Mouse (Mus musculus) cortical plate, adult 2 months (tissue): ENCODE measurements around the gene Ggps1.

Experiments
- CTCF ChIP-seq: fragments of 200-500 bp; IDR thresholded peaks from 2 replicates; pipeline ENCODE4 v1.5.1; 2011; ENCODE audit warnings: mild to moderate bottlenecking, control low read depth, low read length; ENCODE audit not compliant: insufficient read depth; ENCODE audit errors: extremely low read depth
- POLR2A ChIP-seq: fragments of 200-500 bp; IDR thresholded peaks from 2 replicates; pipeline ENCODE4 v1.6.1; 2011; ENCODE audit warnings: mild to moderate bottlenecking, low read length, control low read depth; ENCODE audit not compliant: insufficient read depth; ENCODE audit errors: extremely low read depth

DNA sequence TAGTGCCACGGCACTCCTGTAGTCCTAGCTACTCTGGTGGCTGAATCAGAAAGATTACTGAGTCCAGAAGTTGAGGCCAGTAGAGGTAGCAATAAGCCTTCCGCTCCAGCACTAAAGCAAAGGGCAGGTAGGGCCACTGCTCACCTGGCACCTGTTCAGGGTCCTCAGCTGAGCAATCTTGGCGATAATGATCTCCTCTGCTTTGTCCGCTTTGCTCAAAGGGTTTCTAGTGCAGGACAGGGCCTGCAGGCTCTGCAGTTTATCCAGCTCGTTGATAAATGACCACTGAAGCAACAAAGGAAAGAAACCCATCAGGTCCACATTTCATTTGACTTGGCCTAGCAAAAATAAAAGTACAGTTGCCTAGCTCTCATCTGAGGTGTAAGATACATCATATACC lies 58.3 kb downstream of the Ggps1 start:
- TF ChIP-seq POLR2A: no peak
- TF ChIP-seq CTCF: no peak
